Mouse (Mus musculus): ENCODE measurements around the gene Zfp367. TPM values are rescaled to one million over a fixed set of nuclear protein-coding genes. Genes with fewer than 3 reads are reported as not detected.

Zfp367 gene
- polyA plus RNA-seq, 1 experiment = 15.5 TPM

DNA sequence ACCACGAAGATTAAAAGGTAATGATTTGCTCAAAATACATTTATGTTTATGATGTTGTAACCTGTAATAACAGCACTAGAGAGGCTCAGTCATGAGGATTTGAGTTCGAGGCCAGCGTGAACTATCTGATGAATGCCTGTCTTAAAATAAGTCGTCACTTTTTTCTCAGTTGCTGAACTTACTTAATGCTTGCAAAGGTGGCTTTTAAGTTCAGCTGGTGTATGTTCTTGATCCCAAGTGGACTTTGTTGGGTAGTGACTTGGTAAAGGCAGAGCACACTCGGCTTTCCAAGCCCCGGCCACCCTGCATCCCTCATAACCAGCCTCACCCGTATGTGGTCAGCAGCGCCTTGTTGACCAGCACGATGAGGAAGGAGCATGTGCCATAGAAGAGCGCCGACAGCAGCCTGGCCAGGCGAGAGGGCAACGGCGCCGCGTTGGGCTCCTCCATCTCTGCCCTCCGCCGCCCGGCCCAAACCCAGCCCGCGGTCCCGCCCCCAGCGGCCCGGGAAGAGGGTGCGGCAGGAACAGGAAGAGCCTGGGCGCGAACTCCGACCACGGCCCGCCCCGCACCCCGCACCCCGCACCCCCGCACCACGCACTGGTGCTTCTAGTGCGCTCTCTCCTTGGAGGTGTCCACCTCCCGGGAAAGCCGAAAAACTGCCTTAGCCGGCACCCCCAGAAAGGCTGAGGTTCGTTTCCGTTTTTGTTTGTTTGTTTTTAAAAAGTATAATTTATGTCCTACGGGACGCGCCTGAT, 24.0 kb downstream of the Zfp367 start, which contains the start of gene Slc35d2:
Gene Slc35d2, minus strand, starts transcription at position 511 of the 758 bp plus-strand sequence.
- H3K36me3 ChIP-seq (ENCODE audit: control insufficient read depth, insufficient read depth, low read length) = no peaks in the 10 kb centered on the region
- peaks cover 5% of the 10 kb centered on the region; the same call in 1 of the 2 replicates for H3K4me1 ChIP-seq (ENCODE audit: control insufficient read depth, insufficient read depth, low read length)
- WGBS = 5% methylated on average over 44 of the region's 44 CpGs
- no peaks in the 10 kb centered on the region for H3K27me3 ChIP-seq (replicated peaks; ENCODE audit: control insufficient read depth, insufficient read depth, low read length)
- peak; percentile 86 for DNase-seq
- H3K4me3 ChIP-seq (ENCODE audit: insufficient read depth, low read depth, low read length) = peak within 1 kb of the TSS; percentile 66
- TF ChIP-seq POLR2A (IDR thresholded peaks at IDR 0.05; ENCODE audit: low read depth, low read length) (peak; percentile 18), CTCF (conservative IDR thresholded peaks at IDR 0.05; ENCODE audit: insufficient read depth, insufficient read length, low read depth, low read length) (no peak)
- peak within 1 kb of the TSS; percentile 88 for H3K27ac ChIP-seq (ENCODE audit: insufficient read depth, low read depth, low read length)

DNA sequence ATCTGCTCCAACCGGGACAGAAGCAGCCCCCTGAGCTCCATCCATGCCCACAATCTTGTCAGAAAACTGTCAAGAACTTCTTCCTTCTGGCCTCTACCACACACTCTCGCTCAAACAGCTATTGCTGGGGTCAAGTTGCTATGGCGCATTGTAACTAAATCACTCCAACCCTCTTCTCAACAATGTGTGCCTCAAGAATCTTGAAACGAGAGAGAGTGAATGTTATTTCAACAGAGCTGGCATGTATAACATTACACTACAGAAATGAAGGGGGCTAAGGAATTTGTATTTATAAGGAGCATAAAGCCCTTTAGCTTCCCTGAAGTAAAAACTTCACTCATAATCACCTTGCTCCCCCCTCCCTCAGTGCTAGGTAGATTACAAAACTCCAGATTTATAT, 26.7 kb downstream of the Zfp367 start:
- no peaks in the 10 kb centered on the region for H3K27me3 ChIP-seq (replicated peaks; ENCODE audit: control insufficient read depth, insufficient read depth, low read length)
- no peak for DNase-seq
- TF ChIP-seq POLR2A (IDR thresholded peaks at IDR 0.05; ENCODE audit: low read depth, low read length) = no peak
- TF ChIP-seq CTCF (conservative IDR thresholded peaks at IDR 0.05; ENCODE audit: insufficient read depth, insufficient read length, low read depth, low read length) = no peak

DNA sequence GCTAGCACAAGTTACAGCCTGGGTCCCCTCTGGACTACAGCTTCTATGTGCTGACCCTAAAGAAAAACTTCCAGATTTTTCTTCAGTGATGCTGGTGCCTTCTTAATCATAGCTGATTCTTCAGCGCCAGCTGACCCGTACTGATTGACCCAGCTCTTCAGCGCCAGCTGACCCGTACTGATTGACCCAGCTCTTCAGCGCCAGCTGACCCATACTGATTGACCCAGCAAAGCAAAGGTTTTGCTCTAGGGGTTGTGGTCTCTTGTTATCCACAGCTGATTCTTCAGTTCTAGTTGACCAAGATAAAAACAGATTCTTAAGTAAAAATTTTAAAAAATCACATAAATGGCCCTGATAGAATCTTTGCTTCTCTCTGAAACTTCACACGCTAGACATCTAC, 28.1 kb downstream of the Zfp367 start:
- no peak for TF ChIP-seq CTCF (conservative IDR thresholded peaks at IDR 0.05; ENCODE audit: insufficient read depth, insufficient read length, low read depth, low read length)
- no peak for TF ChIP-seq POLR2A (IDR thresholded peaks at IDR 0.05; ENCODE audit: low read depth, low read length)
- peaks cover 3% of the 10 kb centered on the region; the same call in 1 of the 2 replicates for H3K4me1 ChIP-seq (ENCODE audit: control insufficient read depth, insufficient read depth, low read length)
- peak; percentile 52 for DNase-seq
- no peak overlapping the region for H3K4me3 ChIP-seq (ENCODE audit: insufficient read depth, low read depth, low read length)
- H3K36me3 ChIP-seq (ENCODE audit: control insufficient read depth, insufficient read depth, low read length) = no peaks in the 10 kb centered on the region; the same call in 1 of the 2 replicates
- WGBS = 64% methylated on average over 6 of the region's 6 CpGs
- no peaks in the 10 kb centered on the region for H3K27me3 ChIP-seq (replicated peaks; ENCODE audit: control insufficient read depth, insufficient read depth, low read length)
- no peak overlapping the region for H3K27ac ChIP-seq (ENCODE audit: insufficient read depth, low read depth, low read length)

More for the DNA sequence above, 26.7 kb downstream of the Zfp367 start:
- no peak overlapping the region for H3K4me3 ChIP-seq (ENCODE audit: insufficient read depth, low read depth, low read length)
- H3K4me1 ChIP-seq (ENCODE audit: control insufficient read depth, insufficient read depth, low read length) = peaks cover 8% of the 10 kb centered on the region; the same call in 1 of the 2 replicates
- no peak overlapping the region for H3K27ac ChIP-seq (ENCODE audit: insufficient read depth, low read depth, low read length)
- WGBS = 77% methylated on average over 4 of the region's 4 CpGs
- no peaks in the 10 kb centered on the region for H3K36me3 ChIP-seq (ENCODE audit: control insufficient read depth, insufficient read depth, low read length)

DNA sequence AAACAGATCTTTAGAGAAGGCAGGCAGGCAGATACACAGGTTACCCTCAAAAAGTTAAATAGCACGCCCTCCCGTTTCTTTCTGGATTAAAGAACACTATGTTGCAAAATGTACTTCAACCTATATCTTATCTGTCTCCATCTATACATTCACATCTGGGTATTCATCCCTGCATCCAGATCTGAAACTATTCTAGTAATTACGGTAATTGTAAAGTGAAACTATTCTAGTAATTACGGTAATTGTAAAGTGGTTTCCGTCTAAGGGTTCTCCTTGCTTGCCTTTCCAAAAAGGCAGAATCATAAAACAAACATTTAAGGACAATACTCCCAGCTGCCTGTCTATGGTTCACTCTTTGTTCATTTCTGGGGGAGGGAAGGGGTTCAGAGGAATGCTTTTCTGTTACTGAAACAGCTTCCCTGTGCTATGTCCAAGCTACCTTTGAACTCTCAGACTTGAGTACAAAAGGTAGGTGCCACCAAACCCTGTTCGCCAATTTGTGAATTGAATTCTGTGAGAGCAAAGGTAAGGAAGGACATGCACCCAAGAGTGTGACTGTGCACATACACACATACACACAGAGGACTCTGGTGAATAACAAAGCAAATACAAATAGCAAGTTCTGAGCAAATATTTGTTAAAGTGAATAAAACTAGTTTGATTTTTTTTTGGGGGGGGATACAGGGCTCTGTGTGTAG, 29.4 kb downstream of the Zfp367 start:
- WGBS = 55% methylated on average over 6 of the region's 6 CpGs
- Histone ChIP-seq H3K4me1 (ENCODE audit: control insufficient read depth, insufficient read depth, low read length) (peaks cover 3% of the 10 kb centered on the region; the same call in 1 of the 2 replicates), H3K27ac (ENCODE audit: insufficient read depth, low read depth, low read length) (no peak overlapping the region; the same call in 1 of the 2 replicates), H3K27me3 (replicated peaks; ENCODE audit: control insufficient read depth, insufficient read depth, low read length) (no peaks in the 10 kb centered on the region), H3K36me3 (ENCODE audit: control insufficient read depth, insufficient read depth, low read length) (no peaks in the 10 kb centered on the region; the same call in 1 of the 2 replicates), H3K4me3 (ENCODE audit: insufficient read depth, low read depth, low read length) (no peak overlapping the region)
- DNase-seq = peak; percentile 83
- TF ChIP-seq POLR2A (IDR thresholded peaks at IDR 0.05; ENCODE audit: low read depth, low read length) (no peak), CTCF (conservative IDR thresholded peaks at IDR 0.05; ENCODE audit: insufficient read depth, insufficient read length, low read depth, low read length) (no peak)

DNA sequence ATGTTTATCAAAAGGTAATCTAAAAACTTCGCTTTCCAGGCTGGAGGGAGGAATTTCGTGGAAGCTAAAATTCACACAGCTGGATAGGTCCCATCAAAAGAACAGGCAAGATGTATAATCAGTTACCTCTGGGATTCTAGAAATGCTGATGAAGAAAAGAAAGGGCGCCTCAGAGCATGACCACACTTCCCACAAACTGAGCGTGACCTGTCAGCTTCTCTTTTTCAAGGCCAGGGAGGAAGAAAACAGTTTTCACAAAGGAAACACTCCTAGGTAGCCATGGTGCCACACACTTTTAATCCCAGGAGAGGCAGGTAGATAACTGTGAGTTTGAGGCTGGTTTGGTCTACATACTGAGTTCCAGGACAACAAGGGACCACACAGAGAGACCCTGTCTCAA, 32.2 kb downstream of the Zfp367 start:
- 83% methylated on average over 4 of the region's 4 CpGs for WGBS
- Histone ChIP-seq H3K27me3 (replicated peaks; ENCODE audit: control insufficient read depth, insufficient read depth, low read length) (no peaks in the 10 kb centered on the region), H3K4me1 (ENCODE audit: control insufficient read depth, insufficient read depth, low read length) (peaks cover 3% of the 10 kb centered on the region; the same call in 1 of the 2 replicates), H3K4me3 (ENCODE audit: insufficient read depth, low read depth, low read length) (no peak overlapping the region), H3K36me3 (ENCODE audit: control insufficient read depth, insufficient read depth, low read length) (no peaks in the 10 kb centered on the region; the same call in 1 of the 2 replicates), H3K27ac (ENCODE audit: insufficient read depth, low read depth, low read length) (no peak overlapping the region)
- DNase-seq = no peak
- no peak for TF ChIP-seq POLR2A (IDR thresholded peaks at IDR 0.05; ENCODE audit: low read depth, low read length)
- TF ChIP-seq CTCF (conservative IDR thresholded peaks at IDR 0.05; ENCODE audit: insufficient read depth, insufficient read length, low read depth, low read length) = no peak

DNA sequence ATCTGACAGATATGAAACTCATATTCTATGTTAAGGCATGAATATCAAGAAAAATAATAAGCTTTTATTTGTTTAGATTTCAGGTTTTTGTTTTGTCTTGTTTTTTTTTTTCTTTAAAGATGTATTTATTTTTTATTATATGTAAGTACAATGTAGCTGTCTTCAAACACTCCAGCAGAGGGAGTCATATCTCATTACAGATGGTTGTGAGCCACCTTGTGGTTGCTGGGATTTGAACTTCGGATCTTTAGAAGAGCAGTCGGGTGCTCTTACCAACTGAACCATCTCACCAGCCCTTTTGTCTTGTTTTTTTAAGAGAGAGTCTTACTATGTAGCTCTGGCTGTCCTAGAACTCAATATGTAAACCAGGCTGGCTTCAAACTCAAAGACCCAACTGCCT, 35.6 kb downstream of the Zfp367 start:
- no peaks in the 10 kb centered on the region for H3K4me1 ChIP-seq (ENCODE audit: control insufficient read depth, insufficient read depth, low read length)
- no peaks in the 10 kb centered on the region; the same call in 1 of the 2 replicates for H3K36me3 ChIP-seq (ENCODE audit: control insufficient read depth, insufficient read depth, low read length)
- H3K27me3 ChIP-seq (replicated peaks; ENCODE audit: control insufficient read depth, insufficient read depth, low read length) = no peaks in the 10 kb centered on the region
- peak; percentile 46 for DNase-seq
- no peak overlapping the region for H3K27ac ChIP-seq (ENCODE audit: insufficient read depth, low read depth, low read length)
- 46% methylated on average over 2 of the region's 2 CpGs for WGBS
- H3K4me3 ChIP-seq (ENCODE audit: insufficient read depth, low read depth, low read length) = no peak overlapping the region
- TF ChIP-seq CTCF (conservative IDR thresholded peaks at IDR 0.05; ENCODE audit: insufficient read depth, insufficient read length, low read depth, low read length) (0 out of 2 replicates have a peak, but pooled peaks have one; percentile 14), POLR2A (IDR thresholded peaks at IDR 0.05; ENCODE audit: low read depth, low read length) (no peak)

DNA sequence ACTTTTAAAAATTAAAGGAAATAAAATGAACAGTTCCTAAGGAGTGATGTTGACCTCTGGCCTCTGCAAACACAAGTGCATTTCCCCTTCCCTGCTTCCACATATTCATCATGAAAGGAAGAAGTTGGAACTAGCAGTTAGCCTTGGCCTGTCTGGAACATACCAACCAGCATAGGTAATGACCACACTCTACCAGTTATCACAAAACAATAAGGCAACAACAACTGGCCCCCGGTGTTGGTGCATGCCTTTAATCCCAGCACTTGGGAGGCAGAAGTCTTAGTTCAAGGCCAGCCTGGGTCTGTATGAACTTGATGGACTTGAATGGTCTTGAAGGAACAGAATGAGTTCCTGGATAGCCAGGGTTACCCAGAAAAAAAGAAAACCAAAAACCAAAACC, 42.6 kb downstream of the Zfp367 start:
- H3K27me3 ChIP-seq (replicated peaks; ENCODE audit: control insufficient read depth, insufficient read depth, low read length) = no peaks in the 10 kb centered on the region
- no peak overlapping the region for H3K27ac ChIP-seq (ENCODE audit: insufficient read depth, low read depth, low read length)
- no peak overlapping the region for H3K4me3 ChIP-seq (ENCODE audit: insufficient read depth, low read depth, low read length)
- H3K4me1 ChIP-seq (ENCODE audit: control insufficient read depth, insufficient read depth, low read length) = no peaks in the 10 kb centered on the region; the same call in 1 of the 2 replicates
- DNase-seq = no peak
- TF ChIP-seq CTCF (conservative IDR thresholded peaks at IDR 0.05; ENCODE audit: insufficient read depth, insufficient read length, low read depth, low read length) (no peak), POLR2A (IDR thresholded peaks at IDR 0.05; ENCODE audit: low read depth, low read length) (no peak)
- peaks cover 2% of the 10 kb centered on the region; the same call in 1 of the 2 replicates for H3K36me3 ChIP-seq (ENCODE audit: control insufficient read depth, insufficient read depth, low read length)
- WGBS = 94% methylated on average over 1 of the region's 1 CpGs

All from kidney, adult 2 months (tissue).